Mouse (Mus musculus) CD4-positive, CD25-positive, alpha-beta regulatory T cell, adult 9 weeks (primary cell): ENCODE measurements around the gene Ankra2. TPM values are rescaled to one million over a fixed set of nuclear protein-coding genes. Genes with fewer than 3 reads are reported as not detected.

Source experiments
- polyA plus RNA-seq: library from polyadenylated mRNA; unstranded; fragments of 100-300 nt; shearing (Covaris generic); gene quantifications from one replicate; pipeline ENCODE4 v1.2.1, GENCODE M21; 2017

Gene Ankra2
- 22.3 TPM for polyA plus RNA-seq

GRCm38 (mm10) chr13:98262636-98263457 lies at the start of gene Ankra2, which contains the start of gene Utp15:
Gene Ankra2 (plus strand): TSS chr13:98263074.
Gene Utp15 (minus strand): TSS chr13:98263041.

GRCm38 (mm10) chr13:98279686-98280085 lies 16.8 kb downstream of the Ankra2 start, which contains the start of gene Gm21976:
Gene Gm21976 (plus strand): TSS chr13:98279887.

GRCm38 (mm10) chr13:98316480-98317245 lies 53.8 kb downstream of the Ankra2 start, which contains the start of gene Btf3:
Gene Btf3 (minus strand): TSS chr13:98317006.

Other genes starting within 250 kb of the Ankra2 start
- not detected for gene Arhgef28, start 56.6 kb upstream of the Ankra2 start, polyA plus RNA-seq
- gene Utp15, start within 50 bp of the Ankra2 start, polyA plus RNA-seq = 61.5 TPM
- not detected for gene Gm21976, start 16.8 kb downstream of the Ankra2 start, polyA plus RNA-seq
- gene Btf3, start 53.9 kb downstream of the Ankra2 start, polyA plus RNA-seq = 663 TPM
- gene Foxd1, start 91.2 kb downstream of the Ankra2 start, polyA plus RNA-seq = not detected
- gene Gm10320, start 228.9 kb downstream of the Ankra2 start, polyA plus RNA-seq = not detected